Mouse (Mus musculus): Measurements from ENCODE around the gene Steap4. TPM values are rescaled to one million over a fixed set of nuclear protein-coding genes. Genes with fewer than 3 reads are reported as not detected.

The Steap4 gene
- polyA plus RNA-seq, 1 experiment from 2014 or later = 0.43 TPM

- Histone ChIP-seq H3K36me3 (no peaks in the 10 kb centered on the region), H3K9ac (no peak overlapping the region), H3K4me1 (no peaks in the 10 kb centered on the region), H3K4me2 (replicated peaks) (no peak overlapping the region), H3K4me3 (no peak overlapping the region), H3K27ac (no peak overlapping the region), H3K9me3 (replicated peaks) (no peaks in the 10 kb centered on the region), H3K27me3 (no peaks in the 10 kb centered on the region)
- ATAC-seq (ENCODE audit: low FRiP score) = no peak
- WGBS = 97% methylated on average over 1 of the region's 1 CpGs
These were observed 35.1 kb downstream of the Steap4 start for GRCm38 (mm10) chr5:7995288-7995897.

DNA sequence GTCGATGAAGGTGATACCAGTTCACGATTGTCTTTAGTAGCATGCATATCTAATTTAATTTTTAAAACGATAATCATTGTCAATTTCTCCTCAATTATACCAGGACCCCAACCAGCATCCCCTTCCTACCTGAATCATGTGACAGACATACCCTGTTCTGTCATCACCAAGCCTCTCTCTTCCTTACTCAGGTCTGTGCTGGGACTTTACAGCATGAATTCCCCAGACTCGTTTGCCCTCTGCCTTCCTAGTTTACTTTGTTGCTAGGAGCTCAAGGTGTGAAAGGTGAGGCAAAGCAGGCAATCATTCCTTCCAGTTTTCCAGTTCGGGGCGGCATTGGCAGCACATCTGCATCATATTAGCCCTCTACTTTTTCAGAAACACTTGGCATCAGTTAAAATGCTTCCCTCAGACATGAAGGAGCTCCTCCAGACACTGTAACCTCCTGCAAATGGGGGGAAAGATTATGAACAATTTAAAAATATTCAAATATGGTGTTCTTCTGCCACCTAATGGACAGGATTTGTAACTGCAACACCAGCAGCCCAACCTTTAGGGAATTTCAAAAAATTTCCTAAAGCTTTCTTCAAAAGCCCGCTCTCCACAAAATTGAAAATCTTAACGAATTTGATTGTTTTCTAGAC, 36.3 kb downstream of the Steap4 start:
- H3K4me3 ChIP-seq = no peak overlapping the region
- WGBS = 59% methylated on average over 8 of the region's 8 CpGs
- ATAC-seq (ENCODE audit: low FRiP score) = peak; percentile 65; the same call in 1 of the 2 replicates

GRCm38 (mm10) chr5:7997086-7997485, 36.8 kb downstream of the Steap4 start:
- Histone ChIP-seq H3K27me3 (no peaks in the 10 kb centered on the region), H3K9ac (no peak overlapping the region), H3K4me2 (replicated peaks) (no peak overlapping the region), H3K36me3 (no peaks in the 10 kb centered on the region), H3K4me1 (no peaks in the 10 kb centered on the region), H3K4me3 (no peak overlapping the region), H3K9me3 (replicated peaks) (no peaks in the 10 kb centered on the region), H3K27ac (no peak overlapping the region)
- no peak for ATAC-seq (ENCODE audit: low FRiP score)
- WGBS = 97% methylated on average over 2 of the region's 2 CpGs

More for the DNA sequence above, 36.3 kb downstream of the Steap4 start:
- Histone ChIP-seq H3K9me3 (replicated peaks) (no peaks in the 10 kb centered on the region), H3K36me3 (no peaks in the 10 kb centered on the region), H3K4me2 (replicated peaks) (no peak overlapping the region), H3K27me3 (no peaks in the 10 kb centered on the region), H3K27ac (no peak overlapping the region), H3K9ac (no peak overlapping the region), H3K4me1 (no peaks in the 10 kb centered on the region)

- H3K27me3 ChIP-seq = no peaks in the 10 kb centered on the region
- no peak for ATAC-seq (ENCODE audit: low FRiP score)
- WGBS = 87% methylated on average over 10 of the region's 10 CpGs
These were observed 40.2 kb downstream of the Steap4 start for GRCm38 (mm10) chr5:8000466-8000865.

DNA sequence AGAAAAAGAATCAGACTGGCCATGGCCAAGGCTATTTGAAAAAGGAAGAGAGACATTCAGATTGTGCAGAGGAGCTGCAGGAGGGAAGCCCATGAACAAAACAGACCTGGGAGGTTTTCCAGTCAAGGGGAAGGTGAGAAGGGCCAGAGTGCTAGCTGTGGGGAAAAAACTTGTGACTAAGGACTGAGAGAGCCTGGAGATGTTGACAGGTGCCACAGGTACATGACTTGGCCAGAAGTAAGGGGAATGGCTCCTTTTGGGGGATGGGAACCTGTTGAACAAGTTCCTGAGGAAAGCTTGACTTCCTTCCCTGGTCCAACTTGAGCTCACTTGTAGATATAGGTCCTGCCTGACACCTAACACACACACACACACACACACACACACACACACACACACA, 42.6 kb downstream of the Steap4 start:
- no peak for ATAC-seq (ENCODE audit: low FRiP score)
- no peak overlapping the region for H3K4me3 ChIP-seq
- no peak overlapping the region for H3K9ac ChIP-seq
- no peaks in the 10 kb centered on the region for H3K4me1 ChIP-seq
- H3K27me3 ChIP-seq = no peaks in the 10 kb centered on the region
- no peak overlapping the region for H3K27ac ChIP-seq
- H3K4me2 ChIP-seq (replicated peaks) = no peak overlapping the region
- H3K36me3 ChIP-seq = no peaks in the 10 kb centered on the region
- no peaks in the 10 kb centered on the region for H3K9me3 ChIP-seq (replicated peaks)

More at GRCm38 (mm10) chr5:8000466-8000865, 40.2 kb downstream of the Steap4 start:
- no peak overlapping the region for H3K9ac ChIP-seq
- no peaks in the 10 kb centered on the region for H3K4me1 ChIP-seq
- no peaks in the 10 kb centered on the region for H3K36me3 ChIP-seq
- no peak overlapping the region for H3K4me2 ChIP-seq (replicated peaks)
- no peaks in the 10 kb centered on the region for H3K9me3 ChIP-seq (replicated peaks)
- no peak overlapping the region for H3K27ac ChIP-seq
- no peak overlapping the region for H3K4me3 ChIP-seq

DNA sequence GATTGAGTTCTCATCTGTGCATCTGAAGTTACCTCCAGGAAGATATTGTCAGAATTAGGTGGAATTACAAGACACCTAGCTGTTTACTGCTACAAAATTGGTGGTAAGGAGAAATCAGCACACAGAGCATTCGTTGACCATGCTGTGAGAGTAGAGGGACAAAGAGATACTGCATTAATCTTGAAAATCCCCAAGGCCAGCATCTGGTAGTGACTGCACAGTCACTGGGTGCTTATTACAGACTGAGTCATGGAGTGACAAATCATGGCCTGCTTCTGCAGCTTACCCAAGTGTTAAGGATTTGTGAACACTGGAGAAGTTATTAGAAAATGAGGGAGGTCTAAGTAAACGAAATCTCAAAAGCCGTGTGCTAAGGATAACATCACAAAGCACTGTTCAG, 53.0 kb downstream of the Steap4 start:
- no peak overlapping the region for H3K4me3 ChIP-seq
- WGBS = 79% methylated on average over 3 of the region's 3 CpGs
- no peaks in the 10 kb centered on the region for H3K36me3 ChIP-seq
- H3K9me3 ChIP-seq (replicated peaks) = no peaks in the 10 kb centered on the region
- H3K4me1 ChIP-seq = no peaks in the 10 kb centered on the region
- no peak for ATAC-seq (ENCODE audit: low FRiP score)
- H3K4me2 ChIP-seq (replicated peaks) = no peak overlapping the region
- H3K9ac ChIP-seq = no peak overlapping the region
- H3K27ac ChIP-seq = no peak overlapping the region
- no peaks in the 10 kb centered on the region for H3K27me3 ChIP-seq

Other genes starting within 250 kb of the Steap4 start
- 178 and 190 TPM in 2 replicates for gene Sri, start 85.6 kb downstream of the Steap4 start, polyA plus RNA-seq (2016; fragmentation: Nextera tagmentation; extraction: Ambion mirVana)

Data from hindbrain, embryonic 12.5 days (tissue).